Mouse (Mus musculus): Measurements from ENCODE around the gene Wwox.

GRCm38 (mm10) chr8:114986971-114987370 is 547.5 kb downstream of the Wwox start:
- TF ChIP-seq GATA1 (IDR thresholded peaks at IDR 0.05; ENCODE audit: borderline replicate concordance, low read length) (no peak), FLI1 (IDR thresholded peaks at IDR 0.05; ENCODE audit: low read length) (no peak)

All from megakaryocyte, embryonic 14.5 days (primary cell).